Mouse (Mus musculus): Measurements from ENCODE around the gene Arpc1b. TPM values are rescaled to one million over a fixed set of nuclear protein-coding genes. Genes with fewer than 3 reads are reported as not detected.

Arpc1b gene
- polyA plus RNA-seq, 1 experiment from 2014 or later: 222 TPM

- Histone ChIP-seq H3K9ac (ENCODE audit: low read depth, low read length) (no peak overlapping the region), H3K36me3 (ENCODE audit: control insufficient read depth, insufficient read depth, low read length) (peaks cover 99% of the 10 kb centered on the region), H3K4me1 (ENCODE audit: control insufficient read depth, insufficient read depth, low read length) (no peaks in the 10 kb centered on the region), H3K27ac (replicated peaks; ENCODE audit: low read depth, low read length) (no peak overlapping the region), H3K27me3 (replicated peaks; ENCODE audit: control insufficient read depth, insufficient read depth, low read length) (no peaks in the 10 kb centered on the region), H3K9me3 (ENCODE audit: control insufficient read depth, low read length) (no peaks in the 10 kb centered on the region), H3K4me2 (ENCODE audit: low read depth, low read length) (no peak overlapping the region), H3K4me3 (ENCODE audit: low read depth, low read length) (no peak overlapping the region)
- 94% methylated on average over 4 of the region's 4 CpGs for WGBS
- DNase-seq (ENCODE audit: low spot score) (no peak), ATAC-seq (ENCODE audit: low read depth) (no peak)
Measured at GRCm38 (mm10) chr5:145102706-145103105, 11.3 kb upstream of the Arpc1b start.

- ATAC-seq (ENCODE audit: low read depth): peak; percentile 62; the same call in 1 of the 2 replicates
- peaks cover 97% of the 10 kb centered on the region for H3K36me3 ChIP-seq (ENCODE audit: control insufficient read depth, insufficient read depth, low read length)
- 55% methylated on average over 8 of the region's 9 CpGs for WGBS
Measured at GRCm38 (mm10) chr5:145104328-145104727, 9.7 kb upstream of the Arpc1b start.

GRCm38 (mm10) chr5:145105694-145106275 is 8.2 kb upstream of the Arpc1b start:
- no peak overlapping the region for H3K4me3 ChIP-seq (ENCODE audit: low read depth, low read length)
- no peak for DNase-seq (ENCODE audit: low spot score)
- WGBS: 86% methylated on average over 9 of the region's 9 CpGs
- ATAC-seq (ENCODE audit: low read depth): no peak
- H3K9ac ChIP-seq (ENCODE audit: low read depth, low read length): no peak overlapping the region
- no peak overlapping the region for H3K4me2 ChIP-seq (ENCODE audit: low read depth, low read length)
- peaks cover 97% of the 10 kb centered on the region for H3K36me3 ChIP-seq (ENCODE audit: control insufficient read depth, insufficient read depth, low read length)
- H3K4me1 ChIP-seq (ENCODE audit: control insufficient read depth, insufficient read depth, low read length): no peaks in the 10 kb centered on the region
- no peaks in the 10 kb centered on the region for H3K9me3 ChIP-seq (ENCODE audit: control insufficient read depth, low read length)
- no peak overlapping the region for H3K27ac ChIP-seq (replicated peaks; ENCODE audit: low read depth, low read length)
- H3K27me3 ChIP-seq (replicated peaks; ENCODE audit: control insufficient read depth, insufficient read depth, low read length): no peaks in the 10 kb centered on the region

More at GRCm38 (mm10) chr5:145104328-145104727, 9.7 kb upstream of the Arpc1b start:
- no peak overlapping the region for H3K4me2 ChIP-seq (ENCODE audit: low read depth, low read length)
- peak; percentile 31 for DNase-seq (ENCODE audit: low spot score)
- no peak overlapping the region for H3K4me3 ChIP-seq (ENCODE audit: low read depth, low read length)
- no peaks in the 10 kb centered on the region for H3K27me3 ChIP-seq (replicated peaks; ENCODE audit: control insufficient read depth, insufficient read depth, low read length)
- H3K9me3 ChIP-seq (ENCODE audit: control insufficient read depth, low read length): no peaks in the 10 kb centered on the region
- no peak overlapping the region for H3K27ac ChIP-seq (replicated peaks; ENCODE audit: low read depth, low read length)
- no peak overlapping the region for H3K9ac ChIP-seq (ENCODE audit: low read depth, low read length)
- H3K4me1 ChIP-seq (ENCODE audit: control insufficient read depth, insufficient read depth, low read length): no peaks in the 10 kb centered on the region

- 78% methylated on average over 6 of the region's 6 CpGs for WGBS
- Histone ChIP-seq H3K27me3 (replicated peaks; ENCODE audit: control insufficient read depth, insufficient read depth, low read length) (no peaks in the 10 kb centered on the region), H3K9ac (ENCODE audit: low read depth, low read length) (no peak overlapping the region), H3K4me3 (ENCODE audit: low read depth, low read length) (no peak overlapping the region), H3K27ac (replicated peaks; ENCODE audit: low read depth, low read length) (no peak overlapping the region), H3K36me3 (ENCODE audit: control insufficient read depth, insufficient read depth, low read length) (peaks cover 54% of the 10 kb centered on the region), H3K4me2 (ENCODE audit: low read depth, low read length) (no peak overlapping the region), H3K4me1 (ENCODE audit: control insufficient read depth, insufficient read depth, low read length) (no peaks in the 10 kb centered on the region), H3K9me3 (ENCODE audit: control insufficient read depth, low read length) (no peaks in the 10 kb centered on the region)
- ATAC-seq (ENCODE audit: low read depth): no peak
- DNase-seq (ENCODE audit: low spot score): no peak
Measured at GRCm38 (mm10) chr5:145110401-145110800, 3.6 kb upstream of the Arpc1b start.

- H3K9me3 ChIP-seq (ENCODE audit: control insufficient read depth, low read length): no peaks in the 10 kb centered on the region
- no peak overlapping the region for H3K4me2 ChIP-seq (ENCODE audit: low read depth, low read length)
- no peak overlapping the region for H3K4me3 ChIP-seq (ENCODE audit: low read depth, low read length)
- no peaks in the 10 kb centered on the region for H3K4me1 ChIP-seq (ENCODE audit: control insufficient read depth, insufficient read depth, low read length)
- H3K27me3 ChIP-seq (replicated peaks; ENCODE audit: control insufficient read depth, insufficient read depth, low read length): no peaks in the 10 kb centered on the region
- WGBS: 78% methylated on average over 8 of the region's 8 CpGs
- peaks cover 33% of the 10 kb centered on the region for H3K36me3 ChIP-seq (ENCODE audit: control insufficient read depth, insufficient read depth, low read length)
- ATAC-seq (ENCODE audit: low read depth) (no peak), DNase-seq (ENCODE audit: low spot score) (no peak)
- H3K9ac ChIP-seq (ENCODE audit: low read depth, low read length): no peak overlapping the region
- H3K27ac ChIP-seq (replicated peaks; ENCODE audit: low read depth, low read length): no peak overlapping the region
Measured at GRCm38 (mm10) chr5:145112566-145112965, 1.4 kb upstream of the Arpc1b start.

GRCm38 (mm10) chr5:145113416-145113815 is 599 bp upstream of the Arpc1b start:
- Histone ChIP-seq H3K27ac (replicated peaks; ENCODE audit: low read depth, low read length) (no peak overlapping the region), H3K4me1 (ENCODE audit: control insufficient read depth, insufficient read depth, low read length) (no peaks in the 10 kb centered on the region), H3K4me2 (ENCODE audit: low read depth, low read length) (peak overlapping the region; percentile 87), H3K27me3 (replicated peaks; ENCODE audit: control insufficient read depth, insufficient read depth, low read length) (no peaks in the 10 kb centered on the region), H3K9me3 (ENCODE audit: control insufficient read depth, low read length) (no peaks in the 10 kb centered on the region), H3K36me3 (ENCODE audit: control insufficient read depth, insufficient read depth, low read length) (peaks cover 24% of the 10 kb centered on the region), H3K4me3 (ENCODE audit: low read depth, low read length) (peak overlapping the region; percentile 67), H3K9ac (ENCODE audit: low read depth, low read length) (peak overlapping the region; percentile 81; the same call in 1 of the 2 replicates)
- 32% methylated on average over 2 of the region's 2 CpGs for WGBS
- no peak for ATAC-seq (ENCODE audit: low read depth)
- DNase-seq (ENCODE audit: low spot score): no peak

GRCm38 (mm10) chr5:145114606-145115473 is 825 bp downstream of the Arpc1b start:
- WGBS: 35% methylated on average over 17 of the region's 40 CpGs
- DNase-seq (ENCODE audit: low spot score) (peak; percentile 44), ATAC-seq (ENCODE audit: low read depth) (peak; percentile 13; the same call in 1 of the 2 replicates)
- Histone ChIP-seq H3K4me1 (ENCODE audit: control insufficient read depth, insufficient read depth, low read length) (no peaks in the 10 kb centered on the region), H3K9me3 (ENCODE audit: control insufficient read depth, low read length) (no peaks in the 10 kb centered on the region), H3K27ac (replicated peaks; ENCODE audit: low read depth, low read length) (peak overlapping the region; percentile 61), H3K36me3 (ENCODE audit: control insufficient read depth, insufficient read depth, low read length) (peaks cover 12% of the 10 kb centered on the region), H3K4me2 (ENCODE audit: low read depth, low read length) (peak overlapping the region; percentile 87), H3K9ac (ENCODE audit: low read depth, low read length) (peak overlapping the region; percentile 81), H3K27me3 (replicated peaks; ENCODE audit: control insufficient read depth, insufficient read depth, low read length) (no peaks in the 10 kb centered on the region), H3K4me3 (ENCODE audit: low read depth, low read length) (peak overlapping the region; percentile 67)

- Histone ChIP-seq H3K36me3 (ENCODE audit: control insufficient read depth, insufficient read depth, low read length) (0 out of 2 replicates have a peak, but pooled peaks cover 3% of the 10 kb centered on the region), H3K27ac (replicated peaks; ENCODE audit: low read depth, low read length) (peak overlapping the region; percentile 79), H3K9me3 (ENCODE audit: control insufficient read depth, low read length) (no peaks in the 10 kb centered on the region), H3K4me1 (ENCODE audit: control insufficient read depth, insufficient read depth, low read length) (no peaks in the 10 kb centered on the region), H3K4me3 (ENCODE audit: low read depth, low read length) (no peak overlapping the region), H3K4me2 (ENCODE audit: low read depth, low read length) (peak overlapping the region; percentile 87), H3K9ac (ENCODE audit: low read depth, low read length) (no peak overlapping the region), H3K27me3 (replicated peaks; ENCODE audit: control insufficient read depth, insufficient read depth, low read length) (no peaks in the 10 kb centered on the region)
- 89% methylated on average over 5 of the region's 5 CpGs for WGBS
- ATAC-seq (ENCODE audit: low read depth) (no peak), DNase-seq (ENCODE audit: low spot score) (no peak)
Measured at GRCm38 (mm10) chr5:145115736-145116135, 1.7 kb downstream of the Arpc1b start.
